ENCODE assay signal across 8 mouse cellular contexts in the genomic region with DNA sequence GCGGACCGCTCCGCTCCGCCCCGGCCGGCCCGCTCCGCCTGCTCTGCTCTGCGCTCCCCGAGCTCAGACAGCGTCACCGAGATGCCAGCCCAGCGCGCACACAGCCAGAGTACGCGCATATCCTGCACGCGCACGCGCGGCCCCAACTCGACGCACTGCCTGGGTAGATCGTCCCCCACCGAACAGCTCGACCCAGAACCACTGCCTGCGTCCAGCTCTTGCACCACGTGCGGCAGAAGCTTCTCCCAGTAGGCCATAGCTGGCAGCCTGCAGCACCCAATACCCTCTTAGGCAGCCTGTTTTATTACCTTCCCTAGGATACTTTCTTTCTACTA. TPM values are rescaled to one million over a fixed set of nuclear protein-coding genes. Genes with fewer than 3 reads are reported as not detected.
DNase-seq lines count a peak whose midpoint lies in the region; ATAC-seq and TF ChIP-seq lines count a peak whose summit lies in the region.

A gene (minus strand): TSS at position 220 of the 335 bp plus-strand sequence.

- H3K9ac ChIP-seq in ES-Bruce4 (ENCODE audit: low read depth, poor library complexity, severe bottlenecking) = peak within 1 kb of the TSS; percentile 23; the same call in 1 of the 2 replicates
- peak within 1 kb of the TSS; percentile 72 for H3K9ac ChIP-seq in forebrain, embryonic 14.5 days (ENCODE audit: low read length)
- peak within 1 kb of the TSS; percentile 7; the same call in 1 of the 2 replicates for H3K9ac ChIP-seq in liver, embryonic 14.5 days (replicated peaks)
- H3K9ac ChIP-seq in neural tube, embryonic 11.5 days (ENCODE audit: low read length) = peak within 1 kb of the TSS; percentile 68

- TF ChIP-seq CTCF in ES-Bruce4 (IDR thresholded peaks at IDR 0.05; ENCODE audit: low read depth, low read length) = no peak
- TF ChIP-seq CTCF in liver, embryonic 14.5 days (IDR thresholded peaks at IDR 0.05; ENCODE audit: low read depth) = no peak

- H3K9me3 ChIP-seq in ES-Bruce4 (replicated peaks; ENCODE audit: control insufficient read depth, insufficient read depth, low read length, poor library complexity, severe bottlenecking) = no peaks in the 10 kb centered on the region
- no peaks in the 10 kb centered on the region for H3K9me3 ChIP-seq in forebrain, embryonic 14.5 days (replicated peaks; ENCODE audit: control insufficient read depth, low read length)
- no peaks in the 10 kb centered on the region for H3K9me3 ChIP-seq in liver, embryonic 14.5 days (ENCODE audit: control insufficient read depth, low read length)
- H3K9me3 ChIP-seq in neural tube, embryonic 11.5 days (ENCODE audit: control insufficient read depth, low read length) = no peaks in the 10 kb centered on the region

- DNase-seq in forebrain, embryonic 14.5 days (ENCODE audit: low spot score) = peak; percentile 84
- DNase-seq in heart, postnatal 10 days = peak; percentile 80 to 84
- DNase-seq in kidney, postnatal 36 days = peak; percentile 76 to 82
- DNase-seq in liver, embryonic 14.5 days (ENCODE audit: low read depth in 3 of 3, low spot score in 3 of 3) = no peak
- peak; percentile 76 for DNase-seq in neural tube, embryonic 11.5 days (ENCODE audit: low spot score)
- peak; percentile 75 for DNase-seq in thymus, postnatal 4 days

- TF ChIP-seq POLR2A in ES-Bruce4 (IDR thresholded peaks at IDR 0.05; ENCODE audit: insufficient read depth, low read length) = no peak

- no peak within 1 kb of the TSS for H3K27ac ChIP-seq in ES-Bruce4 (ENCODE audit: insufficient read depth, low read length)
- H3K27ac ChIP-seq in forebrain, embryonic 14.5 days (ENCODE audit: low read depth, low read length) = peak within 1 kb of the TSS; percentile 67
- H3K27ac ChIP-seq in liver, embryonic 14.5 days = no peak within 1 kb of the TSS
- peak within 1 kb of the TSS; percentile 67 for H3K27ac ChIP-seq in neural tube, embryonic 11.5 days (ENCODE audit: low read depth, low read length)

- intact Hi-C loops in heart, postnatal 10 days (cut with DNase I) = no loop called here

- no peak for TF ChIP-seq EP300 in ES-Bruce4 (IDR thresholded peaks at IDR 0.05; ENCODE audit: insufficient read depth, low read depth, low read length)
- no peak for TF ChIP-seq EP300 in liver, embryonic 14.5 days (IDR thresholded peaks at IDR 0.05; ENCODE audit: low read depth)

- H3K36me3 ChIP-seq in ES-Bruce4 (ENCODE audit: control insufficient read depth, insufficient read depth, low read length, poor library complexity, severe bottlenecking) = peaks cover 20% of the 10 kb centered on the region
- H3K36me3 ChIP-seq in forebrain, embryonic 14.5 days (ENCODE audit: control insufficient read depth, insufficient read depth, low read length) = peaks cover 49% of the 10 kb centered on the region
- peaks cover 32% of the 10 kb centered on the region for H3K36me3 ChIP-seq in liver, embryonic 14.5 days (replicated peaks; ENCODE audit: control insufficient read depth, insufficient read depth, low read depth)
- H3K36me3 ChIP-seq in neural tube, embryonic 11.5 days (ENCODE audit: control insufficient read depth, insufficient read depth, low read length) = peaks cover 27% of the 10 kb centered on the region

- peaks cover 4% of the 10 kb centered on the region for H3K4me1 ChIP-seq in ES-Bruce4 (ENCODE audit: control insufficient read depth, insufficient read depth, low read length)
- H3K4me1 ChIP-seq in forebrain, embryonic 14.5 days (ENCODE audit: control insufficient read depth, insufficient read depth, low read length) = peaks cover 39% of the 10 kb centered on the region
- H3K4me1 ChIP-seq in liver, embryonic 14.5 days (replicated peaks; ENCODE audit: control insufficient read depth in 2 of 2, insufficient read depth in 2 of 2, low read length in 1 of 2) = peaks cover 3 to 6% of the 10 kb centered on the region in 2 experiments; a peak in 1 of 4 replicates
- peaks cover 44% of the 10 kb centered on the region for H3K4me1 ChIP-seq in neural tube, embryonic 11.5 days (ENCODE audit: control insufficient read depth, insufficient read depth, low read length)

- no peaks in the 10 kb centered on the region for H3K27me3 ChIP-seq in ES-Bruce4 (ENCODE audit: control insufficient read depth, insufficient read depth, low read length, poor library complexity, severe bottlenecking)
- H3K27me3 ChIP-seq in forebrain, embryonic 14.5 days (replicated peaks; ENCODE audit: control insufficient read depth, insufficient read depth, low read length) = no peaks in the 10 kb centered on the region
- H3K27me3 ChIP-seq in liver, embryonic 14.5 days (ENCODE audit: control insufficient read depth, insufficient read depth, low read length) = no peaks in the 10 kb centered on the region
- H3K27me3 ChIP-seq in neural tube, embryonic 11.5 days (ENCODE audit: control insufficient read depth, insufficient read depth, low read length) = no peaks in the 10 kb centered on the region

- WGBS in forebrain, embryonic 14.5 days = under 1% methylated on average over 26 of the region's 29 CpGs
- WGBS in liver, embryonic 14.5 days (ENCODE audit: insufficient replicate concordance) = 10% methylated on average over 24 of the region's 29 CpGs
- WGBS in neural tube, embryonic 11.5 days = 2% methylated on average over 29 of the region's 29 CpGs

- peak within 1 kb of the TSS; percentile 72 for H3K4me2 ChIP-seq in forebrain, embryonic 14.5 days (ENCODE audit: low read length)
- peak within 1 kb of the TSS; percentile 53 for H3K4me2 ChIP-seq in liver, embryonic 14.5 days (ENCODE audit: low read depth)
- H3K4me2 ChIP-seq in neural tube, embryonic 11.5 days (ENCODE audit: low read depth) = peak within 1 kb of the TSS; percentile 68

- peak; percentile 45; the same call in 1 of the 2 replicates for ATAC-seq in cerebellum, adult (ENCODE audit: insufficient number of reproducible peaks, low FRiP score, low TSS enrichment)
- peak; percentile 27 for ATAC-seq in forebrain, embryonic 14.5 days
- no peak for ATAC-seq in liver, embryonic 14.5 days (ENCODE audit: insufficient read depth)
- ATAC-seq in neural tube, embryonic 11.5 days (ENCODE audit: insufficient read depth, low FRiP score, low TSS enrichment) = no peak

- peak within 1 kb of the TSS; percentile 21 for H3K4me3 ChIP-seq in ES-Bruce4 (ENCODE audit: low read depth, low read length)
- peak within 1 kb of the TSS; percentile 38 for H3K4me3 ChIP-seq in forebrain, embryonic 14.5 days (ENCODE audit: low read depth, low read length)
- peak within 1 kb of the TSS in 1 of 2 experiments; percentile 23; a peak in 2 of 4 replicates for H3K4me3 ChIP-seq in liver, embryonic 14.5 days (ENCODE audit: insufficient read depth in 1 of 2, low read depth in 2 of 2, low read length in 2 of 2)
- H3K4me3 ChIP-seq in neural tube, embryonic 11.5 days (ENCODE audit: low read depth, low read length) = peak within 1 kb of the TSS; percentile 29

RNA-seq across cellular contexts. Expression of the gene that starts here (rescaled TPM):
- polyA plus RNA-seq in ES-Bruce4 (2011; ENCODE audit: insufficient read depth, insufficient read length, low read depth, missing spikeins) = not detected in 2 replicates
- polyA plus RNA-seq in forebrain, embryonic 14.5 days (2014; fragmentation: Nextera tagmentation; extraction: Ambion mirVana) = 33.6 and 35.4 TPM in 2 replicates
- total RNA-seq in heart, postnatal 10 days (2021) = 1 to 10 TPM; 2.2 to 2.6 TPM
- polyA plus RNA-seq in liver, embryonic 14.5 days (2012; rRNA removed) = 1.5 and 2.0 TPM in 2 replicates
- polyA plus RNA-seq in liver, embryonic 14.5 days (2014; fragmentation: Nextera tagmentation; extraction: Ambion mirVana) = 0.35 and 0.58 TPM in 2 replicates
- 4.3 and 4.4 TPM in 2 replicates for polyA plus RNA-seq in neural tube, embryonic 11.5 days (2014; fragmentation: Nextera tagmentation; extraction: Ambion mirVana)

Comparison
In these comparisons a context has a peak if more than half of its experiments do, and no peak if none do; other contexts are left out.
1. H3K27ac ChIP-seq: peak in forebrain, embryonic 14.5 days (single experiment) and neural tube, embryonic 11.5 days (single experiment); none in ES-Bruce4 (single experiment) and liver, embryonic 14.5 days (single experiment).
2. H3K9ac ChIP-seq: peak in every context shown above with its lines; median percentile 72 in forebrain, embryonic 14.5 days; 68 in neural tube, embryonic 11.5 days; 23 in ES-Bruce4; 7 in liver, embryonic 14.5 days.
3. ATAC-seq: peak in cerebellum, adult (single experiment) and forebrain, embryonic 14.5 days (single experiment); none in liver, embryonic 14.5 days (single experiment) and neural tube, embryonic 11.5 days (single experiment).
4. DNase-seq: peak in forebrain, embryonic 14.5 days (single experiment), heart, postnatal 10 days (2 of 2), kidney, postnatal 36 days (2 of 2), neural tube, embryonic 11.5 days (single experiment) and thymus, postnatal 4 days (single experiment); none in liver, embryonic 14.5 days (0 of 3).
5. Peak in every context shown above with its lines, with median percentiles within 50 percentile points of each other: H3K4me2 ChIP-seq.